Mouse (Mus musculus) heart, adult 2 months (tissue): ENCODE results near the gene Prkcd. TPM values are rescaled to one million over a fixed set of nuclear protein-coding genes. Genes with fewer than 3 reads are reported as not detected.
A peak's percentile ranks its signal among the peaks of the same experiment; 100 is the strongest.

Experiments
- DNase-seq, 2 experiments: peaks; one replicate each; pipeline ENCODE4 v3.0.0; 2021
- H3K27ac ChIP-seq: fragments of 200-600 bp; 2 replicates; pipeline ENCODE4 v1.8.1; 2022
- H3K27me3 ChIP-seq: fragments of 200-500 bp; 2 replicates; pipeline ENCODE4 v1.6.1; 2012; ENCODE audit warnings: mild to moderate bottlenecking, low read length, inconsistent platforms, mixed read lengths; ENCODE audit not compliant: control insufficient read depth, insufficient read depth
- H3K36me3 ChIP-seq: fragments of 200-500 bp; 2 replicates; pipeline ENCODE4 v1.6.1; 2012; ENCODE audit warnings: low read length, inconsistent platforms; ENCODE audit not compliant: control insufficient read depth, insufficient read depth
- H3K4me1 ChIP-seq: fragments of 200-500 bp; 2 replicates; pipeline ENCODE4 v1.6.1; 2011; ENCODE audit warnings: low read length; ENCODE audit not compliant: control insufficient read depth, insufficient read depth
- H3K4me3 ChIP-seq: fragments of 200-600 bp; 2 replicates; pipeline ENCODE4 v1.8.1; 2022
- H3K79me2 ChIP-seq: fragments of 200-500 bp; replicated peaks from 2 replicates; pipeline ENCODE4 v1.6.1; 2012; ENCODE audit warnings: mild to moderate bottlenecking, inconsistent platforms, low read length, moderate library complexity, mixed read lengths; ENCODE audit not compliant: control insufficient read depth, insufficient read depth
- H3K9ac ChIP-seq: fragments of 200-500 bp; 2 replicates; pipeline ENCODE4 v1.6.1; 2012; ENCODE audit warnings: low read depth, mild to moderate bottlenecking, control low read depth, inconsistent platforms, low read length, mixed read lengths
- CTCF ChIP-seq: fragments of 200-600 bp; IDR thresholded peaks from 2 replicates; pipeline ENCODE4 v1.8.1; 2022; ENCODE audit warnings: antibody characterized with exemption, mild to moderate bottlenecking, moderate library complexity
- EP300 ChIP-seq: fragments of 200-500 bp; IDR thresholded peaks from 2 replicates; pipeline ENCODE4 v1.6.1; 2011; ENCODE audit warnings: low read depth, low read length, control low read depth; ENCODE audit not compliant: insufficient read depth
- POLR2A ChIP-seq: fragments of 200-500 bp; IDR thresholded peaks from 2 replicates; pipeline ENCODE4 v1.6.1; 2011; ENCODE audit warnings: mild to moderate bottlenecking, low read depth, low read length, control low read depth; ENCODE audit not compliant: insufficient read depth
- WGBS: fragments of 180-500 bp; shearing (Covaris S2); methylation state at CpG from one replicate; pipeline ENCODE4 v1.1.7; 2018; 5-methylcytosine and 5-hydroxymethylcytosine counted together
- intact Hi-C: fragments of 180-260 bp; cut with DNase I; formaldehyde crosslinking; loops from one replicate; pipeline ENCODE4 v1.15.1; 2025
- polyA plus RNA-seq: library from polyadenylated mRNA; depleted of rRNA; stranded (reverse); fragments of >200 nt; gene quantifications from 2 replicates; pipeline ENCODE4 v1.2.3, GENCODE M21; 2012
- total RNA-seq, 2 experiments: library from RNA; stranded (reverse); gene quantifications; 2 replicates each; pipeline ENCODE4 v1.2.3; 2021

Prkcd gene
- total and polyA plus RNA-seq, 3 experiments, result 10.4 to 31.7 (median 12.6) TPM

DNA sequence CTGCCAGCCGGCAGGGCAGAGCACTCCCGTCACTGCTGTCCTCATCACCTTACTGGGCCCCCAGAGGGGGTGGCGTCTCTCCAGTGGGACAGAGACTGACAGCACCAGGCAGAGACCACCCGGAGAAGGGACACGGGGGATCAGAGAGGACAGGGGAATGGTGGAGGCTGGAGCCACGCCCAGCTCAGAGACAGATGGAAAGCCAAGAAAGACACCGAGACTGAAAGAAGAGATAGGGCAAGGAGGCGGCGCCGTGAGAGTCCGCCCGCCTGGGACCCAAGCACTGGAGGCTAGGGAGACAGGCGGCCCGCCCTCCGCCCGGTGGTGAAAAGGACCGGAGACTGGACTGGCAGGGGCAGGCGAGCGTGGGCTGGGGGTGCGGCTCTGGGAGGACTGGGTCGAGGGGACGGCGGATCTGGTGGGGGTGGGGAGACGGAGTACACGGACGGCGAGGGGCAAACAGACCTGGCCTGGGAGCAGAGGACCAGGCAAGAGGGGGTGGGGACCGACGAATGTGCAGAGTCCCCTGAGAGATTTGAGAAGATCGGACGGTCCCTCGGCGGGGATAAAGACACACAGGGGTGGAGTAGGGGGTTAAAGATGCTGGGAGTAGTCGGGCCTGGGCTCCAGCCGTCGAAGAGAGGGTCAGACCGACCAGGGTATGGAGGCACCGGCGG, 741 bp downstream of the Prkcd start:
- peaks cover under 1% of the 10 kb centered on the region for H3K4me1 ChIP-seq
- H3K4me3 ChIP-seq, result peak overlapping the region; percentile 93
- no peak for TF ChIP-seq CTCF
- no peak for TF ChIP-seq POLR2A
- TF ChIP-seq EP300, result no peak
- no peaks in the 10 kb centered on the region for H3K79me2 ChIP-seq
- no peaks in the 10 kb centered on the region for H3K27me3 ChIP-seq
- intact Hi-C loops, result no loop called here
- no peaks in the 10 kb centered on the region for H3K36me3 ChIP-seq
- H3K27ac ChIP-seq, result peak overlapping the region; percentile 76
- DNase-seq, result peak; percentile 62 to 72
- WGBS, result 3% methylated on average over 39 of the region's 39 CpGs
- H3K9ac ChIP-seq, result peak overlapping the region; percentile 78

- Histone ChIP-seq H3K4me3 (peak overlapping the region; percentile 93; the same call in 1 of the 2 replicates), H3K27me3 (no peaks in the 10 kb centered on the region), H3K79me2 (no peaks in the 10 kb centered on the region), H3K36me3 (no peaks in the 10 kb centered on the region), H3K27ac (no peak overlapping the region; the same call in 1 of the 2 replicates), H3K4me1 (peaks cover 2% of the 10 kb centered on the region), H3K9ac (no peak overlapping the region)
- intact Hi-C loops, result no loop called here
- whole genome bisulfite sequencing, result 50% methylated on average over 8 of the region's 8 CpGs
- no peak for TF ChIP-seq EP300
- no peak for TF ChIP-seq POLR2A
- TF ChIP-seq CTCF, result peak; percentile 7; the same call in 1 of the 2 replicates
- DNase-seq, result no peak
Measured at GRCm38 (mm10) chr14:30624277-30624721, 1.7 kb downstream of the Prkcd start.

DNA sequence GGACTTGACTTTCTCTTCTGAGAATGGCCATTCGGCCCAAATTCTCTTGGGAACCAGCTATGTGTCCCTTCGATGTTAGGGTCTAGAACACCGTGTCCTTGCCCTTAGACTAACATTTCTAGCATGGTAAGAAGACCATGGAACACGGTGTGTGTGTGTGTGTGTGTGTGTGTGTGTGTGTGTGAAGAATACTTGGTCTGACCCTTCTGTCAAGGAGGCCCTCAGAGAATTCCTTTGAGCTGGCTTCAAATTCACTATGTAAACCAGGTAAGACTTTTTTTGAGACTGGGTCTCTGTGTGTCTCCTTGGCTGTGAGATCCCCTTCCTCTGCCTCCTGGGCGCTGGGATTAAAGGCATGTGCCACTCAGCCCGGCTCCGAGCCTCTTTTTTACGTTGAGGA, 3.5 kb downstream of the Prkcd start:
- WGBS, result 90% methylated on average over 8 of the region's 8 CpGs
- Histone ChIP-seq H3K27me3 (no peaks in the 10 kb centered on the region), H3K4me3 (no peak overlapping the region), H3K79me2 (no peaks in the 10 kb centered on the region), H3K9ac (no peak overlapping the region), H3K4me1 (peaks cover 2% of the 10 kb centered on the region), H3K36me3 (no peaks in the 10 kb centered on the region), H3K27ac (no peak overlapping the region)
- intact Hi-C loops, result no loop called here
- no peak for TF ChIP-seq CTCF
- no peak for TF ChIP-seq POLR2A
- TF ChIP-seq EP300, result no peak
- no peak for DNase-seq

- Histone ChIP-seq H3K36me3 (no peaks in the 10 kb centered on the region), H3K79me2 (no peaks in the 10 kb centered on the region), H3K27ac (no peak overlapping the region), H3K4me3 (no peak overlapping the region), H3K9ac (no peak overlapping the region), H3K27me3 (no peaks in the 10 kb centered on the region), H3K4me1 (peaks cover 2% of the 10 kb centered on the region)
- TF ChIP-seq CTCF (no peak), POLR2A (no peak), EP300 (no peak)
- 62% methylated on average over 7 of the region's 7 CpGs for WGBS
- no peak for DNase-seq
- intact Hi-C loops, result no loop called here
Measured at GRCm38 (mm10) chr14:30622130-30622529, 3.9 kb downstream of the Prkcd start.

- no peak overlapping the region for H3K4me3 ChIP-seq
- 62% methylated on average over 7 of the region's 7 CpGs for WGBS
- intact Hi-C loops, result no loop called here
- no peaks in the 10 kb centered on the region for H3K79me2 ChIP-seq
- H3K27ac ChIP-seq, result no peak overlapping the region
- no peaks in the 10 kb centered on the region for H3K27me3 ChIP-seq
- no peak for TF ChIP-seq EP300
- peak in 1 of 2 experiments; percentile 52 for DNase-seq
- peaks cover 2% of the 10 kb centered on the region; the same call in 1 of the 2 replicates for H3K4me1 ChIP-seq
- H3K36me3 ChIP-seq, result no peaks in the 10 kb centered on the region
- H3K9ac ChIP-seq, result no peak overlapping the region
Measured at GRCm38 (mm10) chr14:30619982-30620578, 5.9 kb downstream of the Prkcd start.

DNA sequence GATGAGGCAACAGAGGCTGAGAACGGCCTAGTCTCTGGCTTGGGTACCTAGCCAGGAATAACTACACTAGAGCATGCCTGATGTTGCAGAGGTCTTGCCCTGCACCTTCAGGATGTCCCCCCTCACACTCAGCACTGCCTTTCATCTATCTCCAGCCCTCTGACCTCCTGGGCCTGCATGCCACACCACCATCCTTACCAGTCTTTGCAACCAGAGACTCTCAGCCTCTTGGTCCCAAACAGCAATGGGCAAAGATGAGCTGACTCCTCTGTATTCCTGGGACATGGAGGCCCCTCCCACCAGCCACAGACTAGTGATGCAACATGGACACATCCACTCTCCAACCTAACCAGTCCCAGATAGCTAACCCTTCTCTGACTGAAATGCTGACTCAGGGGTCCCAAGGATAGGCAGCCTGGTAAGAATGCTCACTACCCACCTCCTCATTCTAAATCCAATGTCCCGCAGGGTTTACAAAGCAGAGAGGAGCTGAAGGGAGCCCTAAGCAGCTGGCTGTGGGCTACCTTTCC, 7.2 kb downstream of the Prkcd start:
- WGBS, result 92% methylated on average over 2 of the region's 2 CpGs
- Histone ChIP-seq H3K27me3 (no peaks in the 10 kb centered on the region), H3K4me3 (no peak overlapping the region), H3K4me1 (peaks cover 2% of the 10 kb centered on the region; the same call in 1 of the 2 replicates), H3K9ac (no peak overlapping the region), H3K79me2 (no peaks in the 10 kb centered on the region), H3K36me3 (no peaks in the 10 kb centered on the region), H3K27ac (no peak overlapping the region)
- intact Hi-C loops, result no loop called here
- no peak for DNase-seq
- TF ChIP-seq CTCF, result no peak
- TF ChIP-seq POLR2A, result no peak
